Mouse (Mus musculus) forebrain, embryonic 10.5 days (tissue): ENCODE measurements around the gene Pnp. TPM values are rescaled to one million over a fixed set of nuclear protein-coding genes. Genes with fewer than 3 reads are reported as not detected.
"Not testable (repeated sequence)": the region's sequence is repeated elsewhere in the genome, so short reads cannot be mapped to it uniquely, and the experiment has no call there.

Source experiments
- DNase-seq: peaks from one replicate; pipeline ENCODE4 v3.0.0-alpha.2; 2017; ENCODE audit warnings: low spot score; ENCODE audit errors: extremely low spot score
- H3K27ac ChIP-seq: fragments of 300-500 bp; sonication (generic); 2 replicates; pipeline ENCODE4 v1.5.1; 2016; ENCODE audit warnings: mild to moderate bottlenecking
- H3K27me3 ChIP-seq: fragments of 300-500 bp; sonication (generic); 2 replicates; pipeline ENCODE4 v1.6.1; 2016; ENCODE audit warnings: mild to moderate bottlenecking; ENCODE audit not compliant: poor library complexity, severe bottlenecking
- H3K36me3 ChIP-seq: fragments of 300-500 bp; sonication (generic); replicated peaks from 2 replicates; pipeline ENCODE4 v1.6.1; 2016; ENCODE audit warnings: mild to moderate bottlenecking, moderate library complexity
- H3K4me1 ChIP-seq: fragments of 300-500 bp; sonication (generic); 2 replicates; pipeline ENCODE4 v1.6.1; 2016
- H3K4me3 ChIP-seq: fragments of 300-500 bp; sonication (generic); 2 replicates; pipeline ENCODE4 v1.5.1; 2016; ENCODE audit warnings: mild to moderate bottlenecking, moderate library complexity
- H3K9me3 ChIP-seq: fragments of 300-500 bp; sonication (generic); 2 replicates; pipeline ENCODE4 v1.6.1; 2016; ENCODE audit warnings: mild to moderate bottlenecking, moderate library complexity
- whole genome bisulfite sequencing: fragments of 180-500 bp; shearing (Covaris S2); methylation state at CpG from one replicate; pipeline ENCODE4 v1.1.7; 2016; 5-methylcytosine and 5-hydroxymethylcytosine counted together
- polyA plus RNA-seq: library from polyadenylated mRNA; unstranded; fragments of >200 nt; fragmentation: Nextera tagmentation; extraction: Ambion mirVana; gene quantifications from 2 replicates; pipeline ENCODE4 v1.2.1, GENCODE M21; 2016

The Pnp gene
- polyA plus RNA-seq, 1 experiment from 2014 or later = 83.6 TPM

- 15% methylated on average over 12 of the region's 12 CpGs for WGBS
- peaks cover 40% of the 10 kb centered on the region for H3K4me1 ChIP-seq
- H3K27ac ChIP-seq = peak overlapping the region; percentile 74
- DNase-seq = peak; percentile 54
- H3K4me3 ChIP-seq = peak overlapping the region; percentile 29; the same call in 1 of the 2 replicates
- no peaks in the 10 kb centered on the region; the same call in 1 of the 2 replicates for H3K9me3 ChIP-seq
- H3K36me3 ChIP-seq = no peaks in the 10 kb centered on the region
- no peaks in the 10 kb centered on the region for H3K27me3 ChIP-seq
These were observed 39.0 kb downstream of the Pnp start for GRCm38 (mm10) chr14:50969558-50970544.

GRCm38 (mm10) chr14:50970822-50971221 lies 39.9 kb downstream of the Pnp start:
- H3K4me3 ChIP-seq = no peak overlapping the region
- WGBS = 77% methylated on average over 1 of the region's 1 CpGs
- peaks cover 4% of the 10 kb centered on the region; the same call in 1 of the 2 replicates for H3K27me3 ChIP-seq
- peaks cover 45% of the 10 kb centered on the region for H3K4me1 ChIP-seq
- H3K9me3 ChIP-seq = no peaks in the 10 kb centered on the region
- no peak for DNase-seq
- no peaks in the 10 kb centered on the region for H3K36me3 ChIP-seq
- no peak overlapping the region for H3K27ac ChIP-seq

- not testable (repeated sequence) for DNase-seq, H3K36me3 ChIP-seq, H3K27ac ChIP-seq, H3K9me3 ChIP-seq, H3K27me3 ChIP-seq, H3K4me3 ChIP-seq
- WGBS = 90% methylated on average over 5 of the region's 5 CpGs
- peaks cover 56% of the 10 kb centered on the region for H3K4me1 ChIP-seq
These were observed 42.2 kb downstream of the Pnp start for GRCm38 (mm10) chr14:50973054-50973453.

GRCm38 (mm10) chr14:50973700-50974099 lies 42.8 kb downstream of the Pnp start:
- Histone ChIP-seq H3K9me3 (no peaks in the 10 kb centered on the region), H3K4me1 (peaks cover 49% of the 10 kb centered on the region), H3K27ac (no peak overlapping the region), H3K27me3 (peaks cover 4% of the 10 kb centered on the region; the same call in 1 of the 2 replicates), H3K4me3 (no peak overlapping the region), H3K36me3 (no peaks in the 10 kb centered on the region)
- 27% methylated on average over 4 of the region's 4 CpGs for WGBS
- no peak for DNase-seq

GRCm38 (mm10) chr14:50975001-50975400 lies 44.1 kb downstream of the Pnp start:
- Histone ChIP-seq H3K4me1 (peaks cover 36% of the 10 kb centered on the region), H3K4me3 (no peak overlapping the region), H3K27ac (no peak overlapping the region), H3K36me3 (no peaks in the 10 kb centered on the region), H3K9me3 (no peaks in the 10 kb centered on the region), H3K27me3 (peaks cover 4% of the 10 kb centered on the region; the same call in 1 of the 2 replicates)
- 47% methylated on average over 5 of the region's 5 CpGs for WGBS
- no peak for DNase-seq

GRCm38 (mm10) chr14:50976674-50977073 lies 45.8 kb downstream of the Pnp start:
- no peaks in the 10 kb centered on the region for H3K36me3 ChIP-seq
- H3K4me3 ChIP-seq = peak overlapping the region; percentile 22
- H3K27ac ChIP-seq = peak overlapping the region; percentile 77
- DNase-seq = peak; percentile 37
- peaks cover 22% of the 10 kb centered on the region for H3K4me1 ChIP-seq
- no peaks in the 10 kb centered on the region for H3K9me3 ChIP-seq
- whole genome bisulfite sequencing = 14% methylated on average over 9 of the region's 9 CpGs
- H3K27me3 ChIP-seq = peaks cover 4% of the 10 kb centered on the region; the same call in 1 of the 2 replicates

GRCm38 (mm10) chr14:50978451-50978850 lies 47.6 kb downstream of the Pnp start:
- H3K4me3 ChIP-seq, H3K27ac ChIP-seq, H3K9me3 ChIP-seq, H3K27me3 ChIP-seq, H3K36me3 ChIP-seq, DNase-seq: not testable (repeated sequence)
- peaks cover 21% of the 10 kb centered on the region for H3K4me1 ChIP-seq
- 93% methylated on average over 6 of the region's 6 CpGs for WGBS

GRCm38 (mm10) chr14:50979631-50980030 lies 48.7 kb downstream of the Pnp start:
- Histone ChIP-seq H3K4me3 (no peak overlapping the region), H3K4me1 (peaks cover 16% of the 10 kb centered on the region), H3K9me3 (no peaks in the 10 kb centered on the region), H3K27ac (no peak overlapping the region), H3K27me3 (peaks cover 4% of the 10 kb centered on the region; the same call in 1 of the 2 replicates), H3K36me3 (no peaks in the 10 kb centered on the region)
- no peak for DNase-seq

GRCm38 (mm10) chr14:50981207-50981606 lies 50.3 kb downstream of the Pnp start:
- Histone ChIP-seq H3K27ac (no peak overlapping the region), H3K4me3 (no peak overlapping the region), H3K27me3 (no peaks in the 10 kb centered on the region), H3K9me3 (no peaks in the 10 kb centered on the region), H3K4me1 (peaks cover 10% of the 10 kb centered on the region), H3K36me3 (no peaks in the 10 kb centered on the region)
- no peak for DNase-seq
- 69% methylated on average over 2 of the region's 2 CpGs for WGBS

- WGBS = 90% methylated on average over 5 of the region's 5 CpGs
- Histone ChIP-seq H3K36me3 (no peaks in the 10 kb centered on the region), H3K9me3 (no peaks in the 10 kb centered on the region), H3K27ac (no peak overlapping the region), H3K4me3 (no peak overlapping the region), H3K27me3 (no peaks in the 10 kb centered on the region), H3K4me1 (peaks cover 3% of the 10 kb centered on the region)
- DNase-seq = no peak
These were observed 51.0 kb downstream of the Pnp start for GRCm38 (mm10) chr14:50981837-50982236.

- 88% methylated on average over 2 of the region's 2 CpGs for WGBS
- Histone ChIP-seq H3K9me3 (no peaks in the 10 kb centered on the region), H3K36me3 (no peaks in the 10 kb centered on the region), H3K4me1 (no peaks in the 10 kb centered on the region), H3K4me3 (no peak overlapping the region), H3K27me3 (no peaks in the 10 kb centered on the region), H3K27ac (no peak overlapping the region)
- DNase-seq = no peak
These were observed 56.8 kb downstream of the Pnp start for GRCm38 (mm10) chr14:50987668-50988067.

- no peaks in the 10 kb centered on the region for H3K9me3 ChIP-seq
- no peak overlapping the region for H3K27ac ChIP-seq
- 85% methylated on average over 3 of the region's 3 CpGs for WGBS
- no peak for DNase-seq
- no peaks in the 10 kb centered on the region for H3K36me3 ChIP-seq
- no peaks in the 10 kb centered on the region for H3K27me3 ChIP-seq
- H3K4me3 ChIP-seq = no peak overlapping the region
- 0 out of 2 replicates have a peak, but pooled peaks cover 4% of the 10 kb centered on the region for H3K4me1 ChIP-seq
These were observed 60.2 kb downstream of the Pnp start for GRCm38 (mm10) chr14:50991037-50991436.

- Histone ChIP-seq H3K9me3 (no peaks in the 10 kb centered on the region), H3K27me3 (no peaks in the 10 kb centered on the region), H3K36me3 (no peaks in the 10 kb centered on the region), H3K4me3 (no peak overlapping the region), H3K27ac (no peak overlapping the region), H3K4me1 (0 out of 2 replicates have a peak, but pooled peaks cover 4% of the 10 kb centered on the region)
- 81% methylated on average over 3 of the region's 3 CpGs for WGBS
- no peak for DNase-seq
These were observed 66.2 kb downstream of the Pnp start for GRCm38 (mm10) chr14:50997088-50997487.
